Mouse (Mus musculus): ENCODE results near the gene Hoxa2. TPM values are rescaled to one million over a fixed set of nuclear protein-coding genes. Genes with fewer than 3 reads are reported as not detected.

The Hoxa2 gene
- total RNA-seq, 1 experiment: 0.27 TPM

DNA sequence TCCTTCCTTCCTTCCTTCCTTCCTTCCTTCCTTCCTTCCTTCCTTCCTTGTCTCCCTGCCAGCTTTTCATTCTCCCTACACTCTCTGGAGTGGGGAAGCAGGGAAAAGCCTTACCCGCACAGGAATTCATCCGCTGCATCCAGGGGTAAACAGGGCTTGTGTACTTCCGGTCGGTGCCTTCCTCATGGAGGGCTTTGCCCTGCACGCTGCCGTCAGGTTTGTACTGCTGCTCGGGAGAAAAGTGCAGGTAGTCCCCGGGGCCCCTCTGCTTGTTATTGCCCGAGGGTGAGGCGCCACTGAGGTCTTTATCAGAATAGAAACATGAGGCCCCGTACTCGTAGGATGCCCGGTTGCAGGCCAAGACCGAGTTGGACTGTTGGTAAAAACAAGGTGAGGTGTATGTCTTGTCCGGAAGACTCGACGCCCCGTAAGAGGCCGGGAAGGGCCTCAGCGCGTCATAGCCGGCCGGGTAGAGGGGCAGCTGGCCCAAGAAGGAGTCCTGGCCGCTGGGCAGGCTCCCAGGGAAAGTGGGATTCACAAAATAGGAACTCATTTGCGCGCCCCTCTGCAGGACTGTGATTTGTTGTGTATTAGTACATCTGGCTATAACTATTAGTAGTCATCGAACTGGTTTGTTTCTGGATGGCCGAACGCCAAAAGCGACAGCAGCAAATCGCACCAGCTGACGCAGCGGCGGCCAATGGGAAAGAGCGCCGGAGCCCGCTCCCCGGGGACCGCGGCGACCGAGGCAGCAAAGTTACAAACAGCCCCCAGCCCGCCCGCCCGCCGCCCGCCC lies 43.6 kb upstream of the Hoxa2 start, which contains the start of gene Hoxa6:
Gene Hoxa6 (minus strand): TSS at position 651 of the 796 bp plus-strand sequence.
- H3K9ac ChIP-seq (ENCODE audit: insufficient read depth, low read depth, low read length, poor library complexity, severe bottlenecking): no peak within 1 kb of the TSS
- no peak within 1 kb of the TSS for H3K27ac ChIP-seq (ENCODE audit: insufficient read depth, low read depth, low read length, poor library complexity, severe bottlenecking)
- no peak for DNase-seq (ENCODE audit: low read depth, low spot score)
- H3K4me3 ChIP-seq (ENCODE audit: insufficient read depth in 1 of 2, low read depth in 1 of 2, low read length in 2 of 2, poor library complexity in 1 of 2, severe bottlenecking in 1 of 2): peak within 1 kb of the TSS; percentile 29 to 43
- TF ChIP-seq ZNF384 (IDR thresholded peaks at IDR 0.05; ENCODE audit: low read depth, low read length) (no peak), ZC3H11A (IDR thresholded peaks at IDR 0.05; ENCODE audit: borderline replicate concordance, low read depth, low read length) (no peak), CHD2 (IDR thresholded peaks at IDR 0.05; ENCODE audit: low read depth, low read length) (no peak), MAFK (IDR thresholded peaks at IDR 0.05; ENCODE audit: insufficient read depth, low read depth, low read length) (no peak), HCFC1 (IDR thresholded peaks at IDR 0.05; ENCODE audit: borderline replicate concordance, insufficient read depth, low read length) (no peak)
- no peaks in the 10 kb centered on the region for H3K36me3 ChIP-seq (ENCODE audit: control insufficient read depth, insufficient read depth, low read length, poor library complexity, severe bottlenecking)
- no peaks in the 10 kb centered on the region for H3K9me3 ChIP-seq (ENCODE audit: control insufficient read depth, insufficient read depth, low read depth, low read length)
- H3K4me1 ChIP-seq (ENCODE audit: control insufficient read depth in 2 of 2, insufficient read depth in 2 of 2, low read length in 2 of 2, poor library complexity in 1 of 2): peaks cover 0 to 7% of the 10 kb centered on the region in 2 experiments; a peak in 1 of 4 replicates
- in situ Hi-C loops (cut with MboI; ENCODE audit: low sequenced_read_pairs in 2 of 2, unreplicated experiment in 2 of 2): loop anchor here in 1 of 2 experiments (25.0 kb wide), 1 partner anchor 596 kb away; no protein-coding TSS in a partner anchor

DNA sequence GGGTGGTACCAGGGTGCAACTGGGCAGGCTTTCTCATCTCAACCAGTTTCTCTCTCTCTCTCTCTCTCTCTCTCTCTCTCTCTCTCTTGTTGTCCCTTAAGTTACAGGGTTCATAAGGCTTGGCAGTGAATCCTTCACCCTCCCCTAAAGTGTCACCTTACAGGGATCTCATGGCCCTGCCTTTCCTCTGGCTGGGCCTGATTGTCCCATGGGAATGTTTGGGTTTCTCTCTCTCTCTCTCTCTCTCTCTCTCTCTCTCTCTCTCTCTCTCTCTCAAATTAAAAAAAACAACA lies 43.0 kb upstream of the Hoxa2 start:
- peaks cover 0 to 7% of the 10 kb centered on the region in 2 experiments; a peak in 1 of 4 replicates for H3K4me1 ChIP-seq (ENCODE audit: control insufficient read depth in 2 of 2, insufficient read depth in 2 of 2, low read length in 2 of 2, poor library complexity in 1 of 2)
- H3K9ac ChIP-seq (ENCODE audit: insufficient read depth, low read depth, low read length, poor library complexity, severe bottlenecking): no peak overlapping the region
- in situ Hi-C loops (cut with MboI; ENCODE audit: low sequenced_read_pairs in 2 of 2, unreplicated experiment in 2 of 2): loop anchor here in 1 of 2 experiments (25.0 kb wide), 1 partner anchor 595 kb away; no protein-coding TSS in a partner anchor
- H3K36me3 ChIP-seq (ENCODE audit: control insufficient read depth, insufficient read depth, low read length, poor library complexity, severe bottlenecking): no peaks in the 10 kb centered on the region
- no peak for DNase-seq (ENCODE audit: low read depth, low spot score)
- H3K9me3 ChIP-seq (ENCODE audit: control insufficient read depth, insufficient read depth, low read depth, low read length): no peaks in the 10 kb centered on the region
- no peak overlapping the region for H3K27ac ChIP-seq (ENCODE audit: insufficient read depth, low read depth, low read length, poor library complexity, severe bottlenecking)
- no peak overlapping the region for H3K4me3 ChIP-seq (ENCODE audit: insufficient read depth in 1 of 2, low read depth in 1 of 2, low read length in 2 of 2, poor library complexity in 1 of 2, severe bottlenecking in 1 of 2)
- no peak for TF ChIP-seq HCFC1 (IDR thresholded peaks at IDR 0.05; ENCODE audit: borderline replicate concordance, insufficient read depth, low read length)
- TF ChIP-seq MAFK (IDR thresholded peaks at IDR 0.05; ENCODE audit: insufficient read depth, low read depth, low read length): no peak
- TF ChIP-seq CHD2 (IDR thresholded peaks at IDR 0.05; ENCODE audit: low read depth, low read length): no peak
- no peak for TF ChIP-seq ZC3H11A (IDR thresholded peaks at IDR 0.05; ENCODE audit: borderline replicate concordance, low read depth, low read length)
- no peak for TF ChIP-seq ZNF384 (IDR thresholded peaks at IDR 0.05; ENCODE audit: low read depth, low read length)

DNA sequence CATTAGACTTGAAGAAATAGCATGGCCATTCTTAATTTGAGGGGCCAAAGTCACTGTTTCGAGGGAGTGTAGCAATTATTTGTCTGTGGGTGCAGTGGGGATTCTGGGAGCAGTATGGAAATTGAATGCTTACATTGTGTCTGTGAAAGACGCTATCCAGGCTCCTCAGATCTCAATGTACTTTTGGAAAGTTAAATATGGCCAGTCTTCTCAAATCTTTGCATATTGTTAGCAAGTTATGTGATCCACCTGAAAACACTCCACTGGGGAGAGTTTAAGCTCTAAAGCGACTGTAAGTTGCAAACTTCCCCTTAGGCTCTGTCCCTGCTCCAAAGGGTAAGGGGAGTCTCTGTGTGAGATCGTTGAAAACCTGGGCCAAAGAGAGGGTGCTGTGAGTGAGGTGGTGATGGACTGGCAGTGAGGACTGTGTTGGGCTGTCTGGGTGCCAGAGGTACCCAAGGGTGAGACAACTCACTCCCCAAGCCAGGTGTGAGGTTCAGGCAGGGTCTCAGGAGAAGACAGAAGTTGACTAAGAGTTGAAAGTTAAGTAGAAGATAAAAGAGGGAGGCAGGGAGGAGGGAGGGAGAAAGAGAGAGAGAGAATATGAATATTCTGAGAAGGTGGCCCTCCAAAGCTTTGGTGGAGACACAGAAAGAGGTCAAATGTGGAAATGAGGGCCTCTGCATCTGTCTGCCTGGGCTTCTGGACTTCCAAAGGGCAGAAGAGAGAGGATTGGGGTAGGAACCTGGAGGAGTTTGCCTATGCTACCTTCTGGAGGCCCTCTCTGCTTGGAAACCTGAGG lies 42.5 kb upstream of the Hoxa2 start:
- in situ Hi-C loops (cut with MboI; ENCODE audit: low sequenced_read_pairs in 2 of 2, unreplicated experiment in 2 of 2): loop anchor here in 1 of 2 experiments (25.0 kb wide), 1 partner anchor 595 kb away; no protein-coding TSS in a partner anchor
- no peak overlapping the region for H3K9ac ChIP-seq (ENCODE audit: insufficient read depth, low read depth, low read length, poor library complexity, severe bottlenecking)

More for the DNA sequence above, 42.5 kb upstream of the Hoxa2 start:
- no peak for DNase-seq (ENCODE audit: low read depth, low spot score)
- Histone ChIP-seq H3K4me1 (ENCODE audit: control insufficient read depth in 2 of 2, insufficient read depth in 2 of 2, low read length in 2 of 2, poor library complexity in 1 of 2) (peaks cover 0 to 7% of the 10 kb centered on the region in 2 experiments; a peak in 1 of 4 replicates), H3K9me3 (ENCODE audit: control insufficient read depth, insufficient read depth, low read depth, low read length) (no peaks in the 10 kb centered on the region), H3K36me3 (ENCODE audit: control insufficient read depth, insufficient read depth, low read length, poor library complexity, severe bottlenecking) (no peaks in the 10 kb centered on the region), H3K4me3 (ENCODE audit: insufficient read depth in 1 of 2, low read depth in 1 of 2, low read length in 2 of 2, poor library complexity in 1 of 2, severe bottlenecking in 1 of 2) (no peak overlapping the region), H3K27ac (ENCODE audit: insufficient read depth, low read depth, low read length, poor library complexity, severe bottlenecking) (no peak overlapping the region)
- no peak for TF ChIP-seq CHD2 (IDR thresholded peaks at IDR 0.05; ENCODE audit: low read depth, low read length)
- TF ChIP-seq ZNF384 (IDR thresholded peaks at IDR 0.05; ENCODE audit: low read depth, low read length): no peak
- no peak for TF ChIP-seq HCFC1 (IDR thresholded peaks at IDR 0.05; ENCODE audit: borderline replicate concordance, insufficient read depth, low read length)
- no peak for TF ChIP-seq ZC3H11A (IDR thresholded peaks at IDR 0.05; ENCODE audit: borderline replicate concordance, low read depth, low read length)
- no peak for TF ChIP-seq MAFK (IDR thresholded peaks at IDR 0.05; ENCODE audit: insufficient read depth, low read depth, low read length)

Data from ES-E14 (cell line).